Mouse (Mus musculus) neutrophil, adult 5-6 weeks (primary cell): ENCODE data around the gene Kctd5. TPM values are rescaled to one million over a fixed set of nuclear protein-coding genes. Genes with fewer than 3 reads are reported as not detected.

Experiments used
- ATAC-seq: fragments of 151-379, 151-347 bp; 2 replicates; pipeline ENCODE4 v1.8.0; 2017; ENCODE audit warnings: mild to moderate bottlenecking, moderate TSS enrichment; ENCODE audit not compliant: insufficient number of reproducible peaks, poor library complexity, low FRiP score, severe bottlenecking; ENCODE audit errors: extremely low read depth
- total RNA-seq: library from RNA; stranded (forward); fragments of 200-1000 nt; gene quantifications from 2 replicates; pipeline ENCODE4 v1.2.3, GENCODE M21; 2017

Kctd5 gene
- total RNA-seq, 1 experiment from 2014 or later: 18.2 TPM

GRCm38 (mm10) chr17:23998383-23998782 is 74.9 kb downstream of the Kctd5 start:
- ATAC-seq: no peak

- ATAC-seq: no peak
Measured at GRCm38 (mm10) chr17:23997901-23998300, 75.4 kb downstream of the Kctd5 start, which contains the start of gene Prss22. Gene Prss22, minus strand, starts transcription at chr17:23998100.

Other genes starting within 250 kb of the Kctd5 start
- gene Elob, start 244.3 kb downstream of the Kctd5 start, total RNA-seq: 93.3 and 94.9 TPM in 2 replicates
- gene Prss33, start 237.4 kb downstream of the Kctd5 start, total RNA-seq: not detected in 2 replicates
- 0.37 and 0.93 TPM in 2 replicates for gene Prss32, start 229.6 kb downstream of the Kctd5 start, total RNA-seq
- gene Prss41, start 229.3 kb downstream of the Kctd5 start, total RNA-seq: not detected in 2 replicates
- gene Prss21, start 205.4 kb downstream of the Kctd5 start, total RNA-seq: not detected in 2 replicates
- gene Dcpp1, start 192.6 kb downstream of the Kctd5 start, total RNA-seq: not detected in 2 replicates
- gene Dcpp2, start 192.6 kb downstream of the Kctd5 start, total RNA-seq: not detected in 2 replicates
- not detected in 2 replicates for gene Dcpp3, start 156.0 kb downstream of the Kctd5 start, total RNA-seq
- gene Sbp, start 131.8 kb downstream of the Kctd5 start, total RNA-seq: not detected in 2 replicates
- gene Sbpl, start 118.2 kb downstream of the Kctd5 start, total RNA-seq: not detected in 2 replicates
- not detected in 2 replicates for gene Prss30, start 92.9 kb downstream of the Kctd5 start, total RNA-seq
- gene Prss22, start 75.4 kb downstream of the Kctd5 start, total RNA-seq: 3.2 and 3.7 TPM in 2 replicates
- 3.7 and 4.9 TPM in 2 replicates for gene Prss27, start 35.3 kb downstream of the Kctd5 start, total RNA-seq
- 57.5 and 63.3 TPM in 2 replicates for gene Pdpk1, start 77.4 kb upstream of the Kctd5 start, total RNA-seq
- gene Amdhd2, start 90.3 kb upstream of the Kctd5 start, total RNA-seq: 45.5 and 49.4 TPM in 2 replicates
- gene Atp6v0c, start 96.2 kb upstream of the Kctd5 start, total RNA-seq: 98.2 and 104 TPM in 2 replicates
- gene Tbc1d24, start 132.1 kb upstream of the Kctd5 start, total RNA-seq: 0.35 and 0.37 TPM in 2 replicates
- gene Ntn3, start 136.0 kb upstream of the Kctd5 start, total RNA-seq: not detected in 2 replicates
- gene Tedc2, start 147.4 kb upstream of the Kctd5 start, total RNA-seq: 5.6 and 8.8 TPM in 2 replicates
- 2.5 and 3.0 TPM in 2 replicates for gene Ccnf, start 178.0 kb upstream of the Kctd5 start, total RNA-seq